Comparison of ENCODE assay signal across 8 mouse cellular contexts in the genomic region with DNA sequence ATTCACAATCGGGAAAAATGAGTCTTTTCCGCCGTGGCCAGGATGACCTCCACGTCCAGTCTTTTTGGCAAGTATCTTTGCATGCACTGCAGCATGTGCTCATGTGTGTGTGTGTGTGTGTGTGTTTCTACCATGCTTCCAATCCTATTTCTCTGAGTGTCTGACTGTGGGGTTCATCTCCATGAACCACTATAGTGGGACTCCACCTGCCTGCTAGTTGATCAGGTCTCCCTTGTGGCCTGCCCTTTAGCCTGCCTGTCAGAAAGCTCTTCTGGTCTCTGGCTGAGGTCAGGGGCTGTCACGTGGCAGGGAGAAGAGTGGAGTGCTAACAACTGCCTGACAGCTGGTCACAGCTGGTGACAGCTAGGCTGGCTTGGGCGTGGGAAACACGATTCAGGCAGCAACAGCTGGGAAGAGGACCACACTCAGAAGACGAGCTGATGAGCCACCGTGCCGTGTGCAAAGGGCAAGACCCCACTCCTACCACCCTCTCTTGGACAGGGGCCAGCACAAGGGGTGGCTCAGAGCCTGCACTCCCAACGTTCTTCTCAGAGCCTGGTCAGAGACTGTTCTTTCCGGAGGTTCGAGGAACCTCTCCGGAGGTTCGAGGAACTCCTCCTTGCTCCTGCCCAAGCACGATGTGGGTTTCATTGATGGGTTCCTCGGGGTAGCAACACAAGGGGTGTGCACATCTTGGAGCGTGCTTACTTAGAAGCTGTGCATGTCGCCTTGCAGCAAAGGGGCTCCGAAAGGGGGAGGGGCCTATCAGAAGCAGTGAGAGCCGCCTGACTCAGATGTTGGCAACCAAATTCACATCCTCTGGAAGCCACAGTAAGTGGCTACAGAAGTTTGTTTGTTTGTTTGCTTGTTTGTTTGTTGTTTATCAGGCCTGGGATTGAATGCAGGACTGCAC. TPM values are rescaled to one million over a fixed set of nuclear protein-coding genes. Genes with fewer than 3 reads are reported as not detected.
DNase-seq lines count a peak whose midpoint lies in the region; ATAC-seq lines count a peak whose summit lies in the region.

No protein-coding gene starts in this region.

- no peak overlapping the region for H3K4me3 ChIP-seq in embryonic facial prominence, embryonic 10.5 days
- H3K4me3 ChIP-seq in limb, embryonic 11.5 days (ENCODE audit: low read depth, low read length): no peak overlapping the region
- H3K4me3 ChIP-seq in midbrain, embryonic 12.5 days: no peak overlapping the region

- peaks cover 31% of the 10 kb centered on the region for H3K4me1 ChIP-seq in embryonic facial prominence, embryonic 10.5 days
- H3K4me1 ChIP-seq in limb, embryonic 11.5 days (ENCODE audit: control insufficient read depth, insufficient read depth, low read length): peaks cover 8% of the 10 kb centered on the region; the same call in 1 of the 2 replicates
- peaks cover 25% of the 10 kb centered on the region for H3K4me1 ChIP-seq in midbrain, embryonic 12.5 days

- H3K27me3 ChIP-seq in embryonic facial prominence, embryonic 10.5 days (replicated peaks; ENCODE audit: low read depth, poor library complexity, severe bottlenecking): no peaks in the 10 kb centered on the region
- H3K27me3 ChIP-seq in limb, embryonic 11.5 days (ENCODE audit: control insufficient read depth, insufficient read depth, low read length): no peaks in the 10 kb centered on the region
- H3K27me3 ChIP-seq in midbrain, embryonic 12.5 days: no peaks in the 10 kb centered on the region

- H3K27ac ChIP-seq in embryonic facial prominence, embryonic 10.5 days (replicated peaks): peak overlapping the region; percentile 55
- no peak overlapping the region for H3K27ac ChIP-seq in limb, embryonic 11.5 days (replicated peaks; ENCODE audit: low read depth, low read length)
- no peak overlapping the region for H3K27ac ChIP-seq in midbrain, embryonic 12.5 days (replicated peaks)

- H3K36me3 ChIP-seq in embryonic facial prominence, embryonic 10.5 days (replicated peaks): no peaks in the 10 kb centered on the region
- H3K36me3 ChIP-seq in limb, embryonic 11.5 days (ENCODE audit: control insufficient read depth, insufficient read depth, low read length): no peaks in the 10 kb centered on the region
- H3K36me3 ChIP-seq in midbrain, embryonic 12.5 days: no peaks in the 10 kb centered on the region

- ATAC-seq in limb, embryonic 11.5 days (ENCODE audit: insufficient number of reproducible peaks, low FRiP score, low TSS enrichment, low read depth): 0 out of 2 replicates have a peak, but pooled peaks have one; percentile 68
- peak; percentile 16; the same call in 1 of the 2 replicates for ATAC-seq in midbrain, embryonic 12.5 days (ENCODE audit: low FRiP score, low read depth)
- no peak for ATAC-seq in granulocyte monocyte progenitor cell, adult 5-6 weeks (replicated peaks; ENCODE audit: poor library complexity, severe bottlenecking)
- ATAC-seq in cerebellum, adult (ENCODE audit: insufficient number of reproducible peaks, low FRiP score, low TSS enrichment): no peak

- H3K9ac ChIP-seq in limb, embryonic 11.5 days (ENCODE audit: low read length): no peak overlapping the region
- no peak overlapping the region for H3K9ac ChIP-seq in midbrain, embryonic 12.5 days (replicated peaks)

- peak; percentile 3 for DNase-seq in adipocyte (ENCODE audit: low spot score)
- peak; percentile 50 for DNase-seq in embryonic facial prominence, embryonic 10.5 days (ENCODE audit: low spot score)
- peak; percentile 78 for DNase-seq in heart, postnatal 4 days
- DNase-seq in limb, embryonic 11.5 days (ENCODE audit: low spot score): peak; percentile 27
- no peak for DNase-seq in cerebellum, postnatal 4 days (ENCODE audit: low spot score in 2 of 2)

- no peak overlapping the region for H3K4me2 ChIP-seq in limb, embryonic 11.5 days (ENCODE audit: low read depth, severe bottlenecking)
- no peak overlapping the region for H3K4me2 ChIP-seq in midbrain, embryonic 12.5 days (replicated peaks)

- H3K9me3 ChIP-seq in embryonic facial prominence, embryonic 10.5 days: no peaks in the 10 kb centered on the region
- H3K9me3 ChIP-seq in limb, embryonic 11.5 days (ENCODE audit: control insufficient read depth, low read length): no peaks in the 10 kb centered on the region
- no peaks in the 10 kb centered on the region for H3K9me3 ChIP-seq in midbrain, embryonic 12.5 days

- 56% methylated on average over 21 of the region's 21 CpGs for WGBS in embryonic facial prominence, embryonic 10.5 days
- 54% methylated on average over 21 of the region's 21 CpGs for WGBS in limb, embryonic 11.5 days
- 60% methylated on average over 21 of the region's 21 CpGs for WGBS in midbrain, embryonic 12.5 days

RNA-seq across cellular contexts. Expression of a gene that starts 53.6 kb away (rescaled TPM):
- polyA plus RNA-seq in embryonic facial prominence, embryonic 10.5 days (2016; fragmentation: Nextera tagmentation; extraction: Ambion mirVana): 154 and 170 TPM in 2 replicates
- total RNA-seq in heart, postnatal 4 days (2021): 10 to 100 TPM; 14.3 to 16.6 TPM
- polyA plus RNA-seq in limb, embryonic 11.5 days (2014; fragmentation: Nextera tagmentation; extraction: Ambion mirVana): 115 and 120 TPM in 2 replicates
- polyA plus RNA-seq in midbrain, embryonic 12.5 days (2016; fragmentation: Nextera tagmentation; extraction: Ambion mirVana): 94.0 and 101 TPM in 2 replicates
- total RNA-seq in granulocyte monocyte progenitor cell, adult 5-6 weeks (2014; fragmentation: Nextera tagmentation): not detected in 2 replicates
- total RNA-seq in granulocyte monocyte progenitor cell, adult 5-6 weeks (2017): 0.26 TPM in 1 of 2 replicates, not detected in the other

Comparison
In these comparisons a context has a peak if more than half of its experiments do, and no peak if none do; other contexts are left out.
1. DNase-seq: peak in adipocyte (single experiment), embryonic facial prominence, embryonic 10.5 days (single experiment), heart, postnatal 4 days (single experiment) and limb, embryonic 11.5 days (single experiment); none in cerebellum, postnatal 4 days (0 of 2).
2. ATAC-seq: peak in limb, embryonic 11.5 days (single experiment) and midbrain, embryonic 12.5 days (single experiment); none in granulocyte monocyte progenitor cell, adult 5-6 weeks (single experiment) and cerebellum, adult (single experiment).